Mouse (Mus musculus): ENCODE data around the gene Ipcef1.

The Ipcef1 gene

DNA sequence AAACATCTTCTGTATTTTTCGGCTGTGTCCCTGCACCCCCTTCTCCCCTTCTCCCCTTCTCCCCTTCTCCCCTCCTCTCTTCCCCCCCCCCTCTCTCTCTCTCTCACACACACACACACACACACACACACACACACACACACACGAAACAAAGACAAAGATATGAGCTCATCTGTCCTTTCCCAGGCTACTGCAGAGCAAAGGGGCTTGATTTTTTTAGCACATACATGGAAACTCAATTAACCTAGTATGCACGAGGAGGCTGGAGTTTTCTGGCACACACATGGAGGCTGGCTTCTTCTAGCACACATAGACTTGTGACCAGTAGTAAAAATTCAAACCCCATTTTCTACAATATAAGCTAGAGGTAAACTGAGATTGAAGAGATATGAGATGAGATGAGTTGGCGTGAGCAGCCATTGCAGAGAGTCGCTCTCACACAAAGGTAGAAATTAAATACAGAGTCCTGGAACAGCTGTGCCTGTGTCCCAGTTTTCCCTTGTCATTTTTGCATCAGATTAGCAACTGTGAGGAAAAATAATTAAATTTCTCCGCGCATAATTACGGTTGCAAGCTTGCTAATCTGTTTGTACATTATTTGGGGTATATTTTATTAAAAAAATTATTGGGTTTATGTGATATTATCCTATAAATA lies 84.6 kb downstream of the Ipcef1 start:
- no peak for DNase-seq

GRCm38 (mm10) chr10:6958791-6959190 lies 93.5 kb downstream of the Ipcef1 start:
- no peak for DNase-seq

- peak in 1 of 2 experiments; percentile 12 for DNase-seq
Observed at GRCm38 (mm10) chr10:6956357-6956756, 95.9 kb downstream of the Ipcef1 start.

- DNase-seq, result no peak
Observed at GRCm38 (mm10) chr10:6954533-6954932, 97.7 kb downstream of the Ipcef1 start.

GRCm38 (mm10) chr10:6953115-6953514 lies 99.2 kb downstream of the Ipcef1 start:
- no peak for DNase-seq

- no peak for DNase-seq
Observed at GRCm38 (mm10) chr10:6936671-6937425, 115.4 kb downstream of the Ipcef1 start.

DNA sequence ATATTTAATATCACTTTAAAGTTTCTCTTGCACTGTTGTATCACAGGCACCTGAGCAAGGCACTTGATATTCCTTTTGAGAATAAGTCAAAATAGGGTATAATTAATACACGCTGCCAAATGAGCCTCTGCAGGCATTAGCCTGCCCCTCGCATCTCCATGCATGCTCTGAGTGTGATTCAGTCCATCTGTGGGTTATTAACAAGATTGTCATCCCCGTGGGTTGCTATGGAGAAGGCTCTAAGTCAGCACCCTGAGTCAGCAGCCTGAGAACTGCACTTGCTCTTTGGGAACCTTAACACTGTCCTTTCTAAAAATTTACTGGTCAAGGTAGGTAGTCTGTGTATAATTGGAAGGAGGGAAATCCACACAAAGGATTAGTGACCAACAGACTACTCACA lies 117.5 kb downstream of the Ipcef1 start:
- DNase-seq, result no peak

GRCm38 (mm10) chr10:6930889-6931288 lies 121.4 kb downstream of the Ipcef1 start:
- no peak for DNase-seq

- no peak for DNase-seq
Observed at GRCm38 (mm10) chr10:6930398-6930797, 121.9 kb downstream of the Ipcef1 start.

GRCm38 (mm10) chr10:6928905-6929304 lies 123.4 kb downstream of the Ipcef1 start:
- no peak for DNase-seq

- DNase-seq, result no peak
Observed at GRCm38 (mm10) chr10:6927600-6928223, 124.6 kb downstream of the Ipcef1 start.

DNA sequence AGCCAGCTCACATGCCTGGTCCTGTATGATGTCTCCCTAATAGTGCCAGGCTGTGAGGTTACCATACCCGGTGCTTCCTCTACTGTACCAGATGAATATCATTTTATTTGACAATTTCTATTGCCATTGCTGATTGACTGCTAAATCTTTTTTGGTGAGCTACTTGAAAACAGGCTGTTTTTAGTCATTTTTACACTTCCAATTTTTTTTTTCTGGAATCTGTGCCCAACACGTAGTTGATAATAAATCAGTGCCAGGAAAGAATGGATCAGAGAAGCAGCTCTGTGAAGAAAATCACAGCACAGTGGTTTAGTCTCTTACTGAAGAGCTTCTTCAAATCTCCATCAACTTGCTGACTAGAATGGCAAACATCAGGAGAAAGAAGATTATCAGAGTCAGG lies 125.6 kb downstream of the Ipcef1 start:
- DNase-seq, result no peak

- DNase-seq, result no peak
Observed at GRCm38 (mm10) chr10:6916545-6917257, 135.6 kb downstream of the Ipcef1 start.

- no peak for DNase-seq
Observed at GRCm38 (mm10) chr10:6915991-6916390, 136.3 kb downstream of the Ipcef1 start.

DNA sequence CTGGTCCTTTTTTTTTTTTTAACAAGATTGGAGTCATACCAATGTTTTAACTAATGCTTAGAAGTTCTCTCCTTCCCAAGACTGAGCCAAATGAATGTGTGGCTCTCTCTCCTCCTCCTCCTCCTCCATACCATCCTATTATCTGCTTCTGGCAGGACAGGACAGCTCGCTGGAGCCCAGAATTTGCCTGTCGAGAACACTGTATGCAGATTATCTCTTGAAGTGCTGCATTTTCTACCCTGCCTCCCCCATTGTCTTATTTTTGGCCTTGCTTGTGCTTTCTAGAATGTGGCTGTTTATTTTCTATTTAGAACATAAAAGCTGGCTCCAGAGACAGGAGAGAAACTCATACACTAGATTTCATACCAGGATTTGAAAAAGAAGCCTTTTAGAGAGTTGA lies 142.5 kb downstream of the Ipcef1 start:
- no peak for DNase-seq

DNA sequence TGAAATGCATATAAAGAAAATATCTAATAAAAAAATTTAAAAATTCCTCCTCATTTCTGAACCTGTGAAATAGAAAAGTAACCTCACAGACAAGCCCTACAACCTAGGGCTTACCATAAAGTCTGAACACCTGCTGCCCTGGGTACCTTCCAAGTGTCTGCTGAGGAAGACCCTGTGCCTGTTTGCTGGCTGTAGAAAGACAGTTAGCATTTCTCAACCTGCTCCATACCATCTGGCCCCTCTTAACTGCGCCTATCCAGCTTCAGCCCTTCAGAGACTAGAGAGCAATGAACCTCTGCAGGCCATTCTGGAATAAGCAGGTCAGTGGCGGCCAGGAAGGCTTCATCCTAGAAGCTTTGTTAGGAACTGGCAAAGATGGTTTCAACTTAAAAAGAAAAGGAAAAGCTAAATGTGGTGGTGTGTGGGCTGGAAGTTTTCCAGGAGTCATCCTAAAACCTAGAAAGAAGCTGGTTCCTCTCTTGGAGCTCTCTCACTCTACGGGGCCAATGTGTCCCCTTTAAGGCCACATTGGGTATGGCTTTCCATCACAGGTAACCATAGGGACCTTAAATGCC lies 150.4 kb downstream of the Ipcef1 start:
- no peak for DNase-seq

DNA sequence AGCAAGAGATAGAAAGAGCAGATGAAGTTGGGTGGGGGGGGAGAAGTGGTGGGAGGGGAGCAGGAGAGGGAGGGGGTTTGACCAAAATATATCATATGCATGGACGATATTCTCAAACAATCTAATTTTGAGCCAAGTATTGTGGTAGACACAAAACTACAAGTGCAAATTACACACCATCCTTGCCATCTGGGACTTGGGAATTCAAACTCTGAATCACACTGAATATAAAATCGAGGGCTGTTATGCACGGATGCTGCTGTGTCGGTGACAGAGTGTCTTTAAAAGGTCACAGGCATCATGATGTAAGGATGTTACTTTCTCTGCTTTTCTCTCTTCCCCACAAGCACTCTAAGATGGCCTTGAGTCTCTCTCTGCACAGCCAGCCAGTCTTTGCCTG lies 152.2 kb downstream of the Ipcef1 start:
- DNase-seq, result no peak

- no peak for DNase-seq
Observed at GRCm38 (mm10) chr10:6896659-6897303, 155.5 kb downstream of the Ipcef1 start.

DNA sequence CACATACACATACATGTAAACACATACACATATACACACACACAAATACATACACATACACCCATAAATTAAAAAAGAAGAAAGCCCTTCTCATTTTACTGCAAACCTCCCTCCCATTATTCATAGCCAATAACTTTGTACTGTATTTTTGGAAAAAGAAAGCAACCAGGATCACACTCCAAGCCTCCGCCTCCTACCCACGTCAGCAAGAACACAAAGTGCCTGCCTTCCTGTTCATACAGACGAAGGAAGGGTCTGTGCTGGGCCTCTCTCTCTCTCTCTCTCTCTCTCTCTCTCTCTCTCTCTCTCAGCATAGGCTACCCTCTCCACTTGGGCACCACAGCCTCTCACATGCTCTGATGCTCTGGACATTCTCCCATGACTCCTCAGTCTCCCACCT lies 156.5 kb downstream of the Ipcef1 start:
- no peak for DNase-seq

- DNase-seq, result no peak
Observed at GRCm38 (mm10) chr10:6890348-6891009, 161.8 kb downstream of the Ipcef1 start.

DNA sequence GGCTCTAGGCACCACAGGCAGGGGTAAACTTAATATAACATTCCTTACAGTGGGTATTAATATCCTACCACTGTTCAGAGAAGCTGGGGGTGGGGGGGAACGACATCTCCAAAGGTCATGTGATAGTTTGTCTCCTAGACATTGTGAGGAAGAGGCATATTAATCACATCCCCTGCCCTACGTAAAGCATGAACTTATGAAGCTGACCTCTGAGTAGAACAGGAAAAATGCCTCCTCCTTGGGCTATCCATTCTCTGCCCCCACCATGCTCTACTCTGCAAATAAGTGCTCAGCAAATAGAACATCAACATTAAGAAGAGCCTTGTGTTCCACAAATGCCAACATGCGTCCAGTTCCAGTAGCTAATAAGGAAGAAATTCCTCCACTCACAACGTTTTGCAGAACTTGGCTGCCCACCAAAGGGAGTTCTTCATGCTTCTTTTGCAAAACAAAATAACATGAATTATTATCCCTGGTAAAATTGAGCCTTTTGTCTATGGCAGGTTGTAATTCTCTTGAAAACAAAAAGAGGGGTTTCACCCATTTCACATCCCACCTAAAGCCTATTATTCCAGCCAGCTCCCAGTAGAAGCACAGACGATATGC lies 162.5 kb downstream of the Ipcef1 start:
- DNase-seq, result no peak

GRCm38 (mm10) chr10:6885460-6885859 lies 166.8 kb downstream of the Ipcef1 start:
- no peak for DNase-seq
